Mouse (Mus musculus) heart, embryonic 14.5 days (tissue): Measurements from ENCODE around the gene D130043K22Rik. TPM values are rescaled to one million over a fixed set of nuclear protein-coding genes. Genes with fewer than 3 reads are reported as not detected.

Experiments used
- ATAC-seq: fragments of 200-750 bp; cut with Nextera tagmentation; 2 replicates; pipeline ENCODE4 v1.8.0; 2017; ENCODE audit warnings: low read depth, moderate TSS enrichment; ENCODE audit not compliant: insufficient number of reproducible peaks, insufficient read depth, low FRiP score
- H3K27ac ChIP-seq, 2 experiments: fragments of 200-500 bp in 1 of 2; fragments of 300-500 bp in 1 of 2; sonication (generic) in 1 of 2; replicated peaks in 1 of 2; 2 replicates each; pipeline ENCODE4 v1.5.1; 2012 to 2014; ENCODE audit warnings: low read depth in 2 of 2, low read length in 2 of 2, control low read depth in 1 of 2, mild to moderate bottlenecking in 1 of 2, mixed read lengths in 1 of 2; ENCODE audit not compliant: control insufficient read depth in 1 of 2, insufficient read depth in 1 of 2
- H3K27me3 ChIP-seq: fragments of 300-500 bp; sonication (generic); 2 replicates; pipeline ENCODE4 v1.6.1; 2014; ENCODE audit warnings: mild to moderate bottlenecking, low read length, control low read depth; ENCODE audit not compliant: control insufficient read depth, insufficient read depth
- H3K36me3 ChIP-seq: fragments of 300-500 bp; sonication (generic); 2 replicates; pipeline ENCODE4 v1.6.1; 2014; ENCODE audit warnings: mild to moderate bottlenecking, control low read depth, low read length, mixed read lengths; ENCODE audit not compliant: control insufficient read depth, insufficient read depth
- H3K4me1 ChIP-seq, 2 experiments: fragments of 200-500 bp in 1 of 2; fragments of 300-500 bp in 1 of 2; sonication (generic) in 1 of 2; 2 replicates each; pipeline ENCODE4 v1.6.1; 2012 to 2014; ENCODE audit warnings: low read length in 2 of 2, control low read depth in 1 of 2, mixed read lengths in 1 of 2; ENCODE audit not compliant: control insufficient read depth in 2 of 2, insufficient read depth in 2 of 2
- H3K4me2 ChIP-seq: fragments of 300-500 bp; sonication (generic); 2 replicates; pipeline ENCODE4 v1.6.1; 2014; ENCODE audit warnings: mild to moderate bottlenecking, low read length
- H3K4me3 ChIP-seq, 2 experiments: fragments of 200-500 bp in 1 of 2; fragments of 300-500 bp in 1 of 2; sonication (generic) in 1 of 2; 2 replicates each; pipeline ENCODE4 v1.5.1; 2012 to 2014; ENCODE audit warnings: low read length in 2 of 2, mild to moderate bottlenecking in 2 of 2, control low read depth in 1 of 2, low read depth in 1 of 2, moderate library complexity in 1 of 2; ENCODE audit not compliant: control insufficient read depth in 1 of 2, insufficient read depth in 1 of 2
- H3K9ac ChIP-seq: fragments of 300-500 bp; sonication (generic); 2 replicates; pipeline ENCODE4 v1.6.1; 2014; ENCODE audit warnings: mild to moderate bottlenecking, low read length
- H3K9me3 ChIP-seq: fragments of 300-500 bp; sonication (generic); 2 replicates; pipeline ENCODE4 v1.6.1; 2016; ENCODE audit warnings: low read length, control low read depth; ENCODE audit not compliant: control insufficient read depth
- WGBS: fragments of 180-500 bp; shearing (Covaris S2); extraction: QIAGEN DNeasy Blood & Tissue Kit; methylation state at CpG from one replicate; pipeline ENCODE4 v1.1.7; 2014; 5-methylcytosine and 5-hydroxymethylcytosine counted together
- polyA plus RNA-seq: library from polyadenylated mRNA; unstranded; fragments of >200 nt; fragmentation: Nextera tagmentation; extraction: Ambion mirVana; gene quantifications from 2 replicates; pipeline ENCODE4 v1.2.1, GENCODE M21; 2014

The D130043K22Rik gene
- polyA plus RNA-seq, 1 experiment from 2014 or later: 0.04 TPM

DNA sequence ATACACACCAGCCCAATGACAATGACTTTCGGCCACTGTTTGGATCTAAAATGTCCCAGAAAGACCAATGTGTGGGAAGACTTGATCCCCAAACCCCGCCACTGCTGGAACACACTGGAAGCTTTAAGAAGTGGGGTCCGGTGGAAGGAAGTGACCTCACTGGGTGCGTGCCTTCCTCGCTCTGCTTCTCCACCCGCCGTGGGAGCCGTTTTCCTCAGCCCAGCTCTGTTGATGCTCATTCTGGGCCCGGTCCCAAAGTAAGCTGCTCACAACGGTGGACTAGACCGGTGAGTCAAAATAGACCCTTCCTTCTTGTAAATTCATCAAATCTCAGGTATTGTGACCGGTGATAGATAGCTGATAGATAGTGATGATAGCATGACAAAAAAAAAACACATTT is 60.5 kb downstream of the D130043K22Rik start:
- peaks cover 2 to 4% of the 10 kb centered on the region in 2 experiments; a peak in 2 of 4 replicates for H3K4me1 ChIP-seq
- H3K9me3 ChIP-seq: peaks cover 4% of the 10 kb centered on the region; the same call in 1 of the 2 replicates
- H3K27me3 ChIP-seq: no peaks in the 10 kb centered on the region
- no peak overlapping the region for H3K4me2 ChIP-seq
- WGBS: 85% methylated on average over 12 of the region's 12 CpGs
- H3K27ac ChIP-seq: no peak overlapping the region
- H3K9ac ChIP-seq: no peak overlapping the region
- 0 out of 2 replicates have a peak, but pooled peaks cover 2% of the 10 kb centered on the region for H3K36me3 ChIP-seq
- no peak overlapping the region for H3K4me3 ChIP-seq
- ATAC-seq: no peak

DNA sequence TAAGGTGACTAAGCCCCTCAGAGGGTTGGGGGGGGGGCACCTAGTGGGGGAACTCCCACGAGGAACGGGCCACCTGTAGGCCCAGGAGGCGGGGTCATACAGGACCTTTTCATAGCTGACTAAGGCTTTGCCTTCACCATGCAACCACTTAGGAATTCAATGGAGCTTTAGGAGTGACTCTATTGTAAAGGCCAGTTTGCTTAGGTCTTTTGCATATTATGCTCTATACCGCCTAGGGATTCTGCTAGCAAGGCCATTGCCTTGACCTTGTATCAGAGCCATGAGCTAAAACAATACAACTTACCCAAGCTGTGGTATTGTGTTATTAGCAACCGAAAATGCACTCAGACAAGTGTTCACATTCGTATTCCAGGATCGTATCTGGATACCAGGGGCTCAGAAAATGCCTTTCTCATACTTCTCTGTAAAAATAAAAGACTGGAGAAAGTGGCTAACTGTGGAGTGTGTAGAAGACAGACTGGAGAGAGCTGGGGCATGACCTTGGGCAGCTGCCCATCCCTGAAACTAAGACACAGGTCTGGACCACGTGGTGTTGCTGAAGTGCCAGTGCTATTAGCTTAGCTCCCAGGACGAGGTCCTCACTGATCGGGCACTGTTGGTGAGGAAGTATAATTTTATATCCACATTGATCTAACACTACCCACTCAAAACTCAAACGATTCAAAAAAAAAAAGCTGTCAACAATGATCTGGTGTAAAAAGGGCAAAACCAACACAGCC is 62.1 kb downstream of the D130043K22Rik start:
- 76% methylated on average over 11 of the region's 11 CpGs for WGBS
- Histone ChIP-seq H3K9ac (no peak overlapping the region), H3K4me3 (no peak overlapping the region), H3K27me3 (no peaks in the 10 kb centered on the region), H3K27ac (no peak overlapping the region), H3K36me3 (peaks cover 17% of the 10 kb centered on the region), H3K9me3 (no peaks in the 10 kb centered on the region), H3K4me2 (no peak overlapping the region), H3K4me1 (peaks cover 2 to 4% of the 10 kb centered on the region in 2 experiments; a peak in 2 of 4 replicates)
- ATAC-seq: no peak

DNA sequence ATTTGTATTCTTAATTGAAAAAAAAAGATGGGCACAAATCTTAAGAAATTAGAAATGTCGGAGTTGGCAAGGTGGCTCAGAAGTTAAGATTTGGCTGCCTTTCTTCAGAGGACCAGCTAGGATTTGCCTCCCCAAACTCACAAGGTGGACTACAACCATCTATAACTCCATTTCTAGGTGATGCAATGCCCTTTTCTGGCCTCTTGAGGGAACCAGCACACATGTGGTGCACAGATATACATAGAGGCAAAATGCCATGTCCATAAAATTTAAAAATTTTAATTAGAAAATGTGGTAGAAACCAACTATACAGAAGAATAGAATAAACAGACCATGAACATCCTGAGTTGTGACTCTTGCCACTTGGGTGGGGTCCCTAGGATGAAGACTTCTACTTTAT is 64.2 kb downstream of the D130043K22Rik start:
- WGBS: 94% methylated on average over 1 of the region's 1 CpGs

DNA sequence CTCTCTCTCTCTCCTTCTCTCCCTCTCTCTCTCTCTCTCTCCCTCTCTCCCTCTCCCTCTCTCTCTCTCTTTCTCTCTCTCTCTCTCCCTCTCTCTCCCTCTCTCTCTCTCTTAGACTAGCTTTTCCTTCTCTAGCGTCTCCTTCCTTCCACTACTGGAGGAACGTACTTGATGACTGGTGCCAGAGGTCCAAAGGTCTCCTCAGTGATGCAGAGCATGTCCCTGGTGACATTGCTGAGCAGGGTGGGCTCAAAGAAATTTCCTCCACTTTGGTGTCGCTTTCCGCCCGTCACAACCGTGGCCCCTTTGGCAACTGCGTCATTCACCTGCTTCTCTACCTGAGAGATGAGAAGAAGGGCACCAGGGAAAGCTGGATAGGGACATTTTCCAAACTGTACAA is 68.6 kb downstream of the D130043K22Rik start:
- Histone ChIP-seq H3K9me3 (no peaks in the 10 kb centered on the region), H3K4me2 (no peak overlapping the region), H3K4me3 (no peak overlapping the region), H3K36me3 (peaks cover 53% of the 10 kb centered on the region), H3K27ac (no peak overlapping the region), H3K27me3 (no peaks in the 10 kb centered on the region), H3K9ac (no peak overlapping the region), H3K4me1 (peaks cover 5 to 11% of the 10 kb centered on the region in 2 experiments; a peak in 2 of 4 replicates)
- ATAC-seq: no peak
- WGBS: 91% methylated on average over 7 of the region's 7 CpGs

More for the DNA sequence above, 64.2 kb downstream of the D130043K22Rik start:
- Histone ChIP-seq H3K27me3 (no peaks in the 10 kb centered on the region), H3K9ac (no peak overlapping the region), H3K36me3 (peaks cover 32% of the 10 kb centered on the region), H3K9me3 (no peaks in the 10 kb centered on the region), H3K4me3 (no peak overlapping the region), H3K27ac (no peak overlapping the region), H3K4me1 (no peaks in the 10 kb centered on the region), H3K4me2 (no peak overlapping the region)
- no peak for ATAC-seq

DNA sequence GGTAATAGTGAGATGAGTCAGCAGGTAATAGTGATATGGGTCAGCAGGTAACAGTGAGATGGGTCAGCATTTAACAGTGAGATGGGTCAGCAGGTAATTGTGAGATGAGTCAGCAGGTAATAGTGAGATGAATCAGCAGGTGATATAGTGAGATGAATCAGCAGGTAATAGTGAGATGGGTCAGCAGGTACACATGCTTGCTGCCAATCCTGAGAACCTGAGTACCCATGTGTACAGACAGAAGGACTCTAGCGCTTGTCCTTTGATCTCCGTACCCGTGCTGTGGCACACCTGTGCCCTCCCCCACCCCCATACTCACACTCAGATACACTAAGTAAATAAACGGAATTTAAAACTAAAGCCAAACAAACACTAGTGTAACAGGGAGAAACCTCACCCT is 70.0 kb downstream of the D130043K22Rik start:
- Histone ChIP-seq H3K27ac (no peak overlapping the region), H3K36me3 (peaks cover 64% of the 10 kb centered on the region), H3K4me1 (peaks cover 5 to 11% of the 10 kb centered on the region in 2 experiments; a peak in 2 of 4 replicates), H3K9me3 (no peaks in the 10 kb centered on the region), H3K4me2 (no peak overlapping the region), H3K9ac (no peak overlapping the region), H3K4me3 (no peak overlapping the region), H3K27me3 (no peaks in the 10 kb centered on the region)
- WGBS: 74% methylated on average over 4 of the region's 4 CpGs
- ATAC-seq: no peak

DNA sequence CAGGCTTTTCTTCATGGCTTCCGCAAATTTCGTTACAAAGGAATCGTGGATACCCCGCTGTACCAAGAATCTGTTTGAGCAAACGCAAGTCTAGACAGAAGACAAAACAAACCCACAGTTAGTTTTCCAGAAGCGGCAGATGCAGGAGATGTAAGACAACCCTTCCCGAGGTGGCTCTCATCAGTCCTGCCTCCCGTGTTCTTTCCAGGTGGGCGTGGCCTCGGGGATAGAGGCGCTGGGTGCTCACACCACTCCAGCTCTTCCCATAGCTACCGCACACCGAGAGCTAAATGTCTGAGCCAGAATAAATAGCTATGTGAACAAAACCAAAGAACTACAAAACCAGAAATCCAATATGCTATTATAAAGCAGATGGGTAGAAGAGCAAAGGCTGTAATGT is 70.9 kb downstream of the D130043K22Rik start:
- Histone ChIP-seq H3K27ac (no peak overlapping the region), H3K36me3 (peaks cover 59% of the 10 kb centered on the region), H3K9me3 (no peaks in the 10 kb centered on the region), H3K4me3 (no peak overlapping the region), H3K4me1 (peaks cover 5 to 11% of the 10 kb centered on the region in 2 experiments; a peak in 2 of 4 replicates), H3K4me2 (no peak overlapping the region), H3K27me3 (no peaks in the 10 kb centered on the region), H3K9ac (no peak overlapping the region)
- no peak for ATAC-seq
- 57% methylated on average over 13 of the region's 13 CpGs for WGBS

DNA sequence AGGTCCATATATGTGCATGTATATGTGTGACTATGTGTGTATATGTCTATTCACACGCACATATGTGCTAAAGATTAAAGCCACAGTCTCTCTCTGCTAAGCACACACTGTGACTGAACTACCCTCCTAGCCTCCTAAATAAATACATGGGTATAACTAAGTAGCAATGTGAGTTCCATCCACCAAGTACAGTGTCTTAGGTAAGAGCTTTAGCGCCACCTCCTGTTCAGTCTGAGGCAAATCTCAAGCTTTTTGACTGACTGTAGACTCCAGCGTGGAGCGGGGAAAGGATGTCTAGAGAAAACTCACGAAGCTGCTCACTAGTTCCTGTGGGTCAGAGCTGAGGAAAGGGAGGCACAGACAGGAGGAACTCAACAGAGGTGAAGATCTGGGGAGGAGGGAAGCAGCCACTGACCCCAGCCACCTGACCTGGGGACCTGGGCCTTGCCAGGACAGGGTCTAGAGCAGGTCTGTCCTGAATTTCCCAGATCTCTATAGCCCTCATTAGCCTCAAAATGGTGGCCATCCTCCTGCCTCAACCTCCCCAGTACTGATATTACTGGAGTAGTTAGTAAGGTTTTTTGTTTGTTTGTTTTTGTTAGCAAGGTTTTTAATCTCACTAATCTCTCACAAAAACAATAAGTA is 75.5 kb downstream of the D130043K22Rik start:
- no peaks in the 10 kb centered on the region for H3K9me3 ChIP-seq
- H3K27me3 ChIP-seq: no peaks in the 10 kb centered on the region
- peaks cover 58% of the 10 kb centered on the region for H3K36me3 ChIP-seq
- peaks cover 3 to 5% of the 10 kb centered on the region in 2 experiments; a peak in 2 of 4 replicates for H3K4me1 ChIP-seq
- no peak overlapping the region for H3K4me3 ChIP-seq
- H3K4me2 ChIP-seq: no peak overlapping the region
- ATAC-seq: peak; percentile 59; the same call in 1 of the 2 replicates
- WGBS: 22% methylated on average over 5 of the region's 5 CpGs
- H3K9ac ChIP-seq: no peak overlapping the region
- no peak overlapping the region for H3K27ac ChIP-seq
